Mouse (Mus musculus) embryo, embryonic 10 days (tissue): ENCODE measurements around the gene Tgm6.

ENCODE experiments used
- DNase-seq: peaks from one replicate; pipeline ENCODE4 v3.0.0-alpha.2; 2015; ENCODE audit warnings: low spot score

The Tgm6 gene

DNA sequence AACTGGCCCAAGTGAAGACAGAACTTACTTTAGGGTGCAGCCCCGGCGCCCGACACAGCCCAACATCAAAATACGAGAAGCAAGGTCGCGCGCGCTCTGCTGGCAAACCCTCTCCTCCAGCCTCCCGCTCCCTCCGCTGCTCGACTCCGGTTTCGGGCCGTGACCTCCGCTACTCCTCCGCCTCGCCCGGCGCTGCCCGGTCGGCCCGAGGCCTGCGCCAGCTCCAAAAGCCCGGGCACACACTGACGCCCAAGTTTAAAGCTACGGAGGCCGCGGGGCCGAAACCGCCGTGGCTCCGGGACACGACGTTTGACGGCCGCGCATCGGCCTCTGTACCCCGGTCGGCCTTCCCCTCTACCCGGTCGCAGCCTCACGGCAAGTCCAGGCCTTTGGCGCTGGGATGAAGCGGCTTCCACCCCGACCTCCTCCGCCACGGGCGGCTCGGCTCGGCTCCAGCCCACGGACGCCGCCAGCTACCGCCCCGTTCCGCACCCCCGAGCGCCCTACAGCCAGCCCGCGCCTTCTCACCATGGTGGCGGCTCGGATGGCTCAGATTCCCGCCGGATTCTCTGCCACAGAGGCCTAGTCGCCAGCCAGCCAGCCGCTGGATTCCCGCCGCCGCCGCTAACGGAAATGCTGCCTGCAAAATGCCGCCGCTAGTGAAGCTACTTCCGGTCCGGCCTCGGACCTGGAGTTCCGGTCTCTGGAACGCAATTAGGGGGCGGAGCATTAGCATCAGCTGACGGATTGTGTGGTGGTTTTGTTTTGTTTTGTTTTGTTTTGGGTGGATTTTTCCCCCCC is 66.7 kb downstream of the Tgm6 start, which contains the start of gene Snrpb:
Gene Snrpb, minus strand, starts transcription at position 698 of the 801 bp plus-strand sequence.
- DNase-seq = peak; percentile 96

DNA sequence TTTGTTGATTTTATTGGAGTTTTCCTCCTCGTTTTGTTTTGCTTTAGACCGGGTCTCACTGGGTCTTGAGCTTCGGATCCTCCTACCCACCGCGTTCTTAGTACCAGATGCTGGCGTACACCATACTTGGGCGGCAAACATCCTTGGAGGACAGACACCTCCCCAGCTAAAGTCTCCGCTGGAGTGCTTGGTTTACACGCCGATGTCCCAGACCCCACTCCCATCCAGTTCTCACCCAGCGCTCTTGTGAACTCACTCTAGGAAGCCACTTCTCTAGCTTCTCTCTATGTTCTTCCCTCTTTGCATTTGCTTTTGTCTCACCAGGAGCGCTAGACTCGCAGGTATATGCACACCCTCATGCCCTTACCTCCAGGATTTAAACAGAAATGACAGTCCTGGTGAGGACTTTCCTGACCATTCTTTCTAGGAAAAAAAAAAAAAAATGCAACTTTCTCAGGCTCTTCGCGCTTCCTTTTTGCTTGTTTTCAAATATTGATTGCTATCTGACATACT is 67.3 kb downstream of the Tgm6 start:
- DNase-seq = no peak

GRCm38 (mm10) chr2:130188391-130188790 is 76.2 kb downstream of the Tgm6 start:
- no peak for DNase-seq

- no peak for DNase-seq
Measured at GRCm38 (mm10) chr2:130194894-130195293, 82.7 kb downstream of the Tgm6 start, which contains the start of gene Tmc2. Tmc2 (plus strand) TSS chr2:130195194.

- DNase-seq = no peak
Measured at GRCm38 (mm10) chr2:130200961-130201360, 88.7 kb downstream of the Tgm6 start.
